14 mouse cellular contexts compared by ENCODE assay signal in genomic region chr5:142443514-142443913, GRCm38 (mm10). TPM values are rescaled to one million over a fixed set of nuclear protein-coding genes. Genes with fewer than 3 reads are reported as not detected.
DNase-seq lines count a peak whose midpoint lies in the region; ATAC-seq and TF ChIP-seq lines count a peak whose summit lies in the region.
"Had no signal": no experiment of that assay in that cellular context is flagged by ENCODE, and none has a peak within 500 bp of the region (broad histone marks: within the 10 kb centered on the region; RNA-seq: fewer than 3 reads in every experiment).

No protein-coding gene starts in this region.

- H3K9ac ChIP-seq in hindbrain, embryonic 14.5 days = no peak overlapping the region
- 0 out of 2 replicates have a peak overlapping the region, but pooled peaks have one; percentile 41 for H3K9ac ChIP-seq in neural tube, embryonic 13.5 days
- no peak overlapping the region for H3K9ac ChIP-seq in neural tube, embryonic 15.5 days (replicated peaks)
- no peak overlapping the region for H3K9ac ChIP-seq in liver, embryonic 16.5 days (ENCODE audit: low read depth, low read length)
- H3K9ac ChIP-seq in stomach, postnatal 0 days (ENCODE audit: low read length) = no peak overlapping the region
- H3K9ac ChIP-seq: hindbrain, embryonic 13.5 days; limb, embryonic 13.5 days had no signal

- DNase-seq in hindbrain, embryonic 10.5 days (ENCODE audit: low spot score) = no peak
- DNase-seq in hindbrain, embryonic 14.5 days (ENCODE audit: low spot score) = no peak
- DNase-seq in stomach, postnatal 0 days (ENCODE audit: low spot score) = no peak
- no peak for DNase-seq in urinary bladder, postnatal 4 days (ENCODE audit: low spot score in 2 of 2)
- DNase-seq in left cerebral cortex, postnatal 4 days = no peak
- DNase-seq: gastrocnemius, postnatal 36 days; thymus, adult 18-20 months had no signal

- no peaks in the 10 kb centered on the region for H3K9me3 ChIP-seq in hindbrain, embryonic 10.5 days
- H3K9me3 ChIP-seq in hindbrain, embryonic 14.5 days (ENCODE audit: control insufficient read depth, low read length) = no peaks in the 10 kb centered on the region
- H3K9me3 ChIP-seq in neural tube, embryonic 13.5 days = no peaks in the 10 kb centered on the region
- H3K9me3 ChIP-seq in neural tube, embryonic 15.5 days (replicated peaks) = no peaks in the 10 kb centered on the region
- H3K9me3 ChIP-seq in liver, embryonic 16.5 days (replicated peaks; ENCODE audit: control insufficient read depth, low read length) = no peaks in the 10 kb centered on the region
- no peaks in the 10 kb centered on the region for H3K9me3 ChIP-seq in stomach, postnatal 0 days (ENCODE audit: control insufficient read depth, low read length)
- H3K9me3 ChIP-seq: forebrain, embryonic 10.5 days; hindbrain, embryonic 13.5 days; limb, embryonic 13.5 days had no signal

- H3K4me1 ChIP-seq in hindbrain, embryonic 10.5 days (replicated peaks) = peaks cover 94% of the 10 kb centered on the region
- peaks cover 35% of the 10 kb centered on the region for H3K4me1 ChIP-seq in hindbrain, embryonic 14.5 days (replicated peaks; ENCODE audit: control insufficient read depth, insufficient read depth, low read length)
- peaks cover 87% of the 10 kb centered on the region for H3K4me1 ChIP-seq in neural tube, embryonic 13.5 days (replicated peaks)
- peaks cover 67% of the 10 kb centered on the region for H3K4me1 ChIP-seq in neural tube, embryonic 15.5 days
- peaks cover 66% of the 10 kb centered on the region for H3K4me1 ChIP-seq in liver, embryonic 16.5 days (ENCODE audit: control insufficient read depth, low read depth, low read length)
- peaks cover 21% of the 10 kb centered on the region for H3K4me1 ChIP-seq in stomach, postnatal 0 days (replicated peaks; ENCODE audit: control insufficient read depth, insufficient read depth)

- no peak overlapping the region for H3K4me2 ChIP-seq in hindbrain, embryonic 14.5 days (replicated peaks)
- no peak overlapping the region for H3K4me2 ChIP-seq in neural tube, embryonic 13.5 days
- no peak overlapping the region for H3K4me2 ChIP-seq in neural tube, embryonic 15.5 days
- H3K4me2 ChIP-seq in liver, embryonic 16.5 days (ENCODE audit: low read depth, low read length) = 0 out of 2 replicates have a peak overlapping the region, but pooled peaks have one; percentile 7
- no peak overlapping the region for H3K4me2 ChIP-seq in stomach, postnatal 0 days (replicated peaks; ENCODE audit: low read depth)
- H3K4me2 ChIP-seq: hindbrain, embryonic 13.5 days; limb, embryonic 13.5 days had no signal

- TF ChIP-seq CTCF in stomach, postnatal 0 days (IDR thresholded peaks at IDR 0.05; ENCODE audit: low read depth) = no peak

- no peak for TF ChIP-seq EP300 in stomach, postnatal 0 days (optimal IDR thresholded peaks at IDR 0.05)

- peak overlapping the region; percentile 77 for H3K27ac ChIP-seq in hindbrain, embryonic 10.5 days
- no peak overlapping the region for H3K27ac ChIP-seq in hindbrain, embryonic 14.5 days
- H3K27ac ChIP-seq in neural tube, embryonic 13.5 days (replicated peaks) = no peak overlapping the region; the same call in 1 of the 2 replicates
- no peak overlapping the region for H3K27ac ChIP-seq in neural tube, embryonic 15.5 days (replicated peaks)
- H3K27ac ChIP-seq in liver, embryonic 16.5 days (ENCODE audit: low read length) = peak overlapping the region; percentile 58
- peak overlapping the region; percentile 63; the same call in 1 of the 2 replicates for H3K27ac ChIP-seq in stomach, postnatal 0 days (replicated peaks)
- H3K27ac ChIP-seq: hindbrain, embryonic 13.5 days; limb, embryonic 13.5 days had no signal

- WGBS in hindbrain, embryonic 10.5 days = 71% methylated on average over 15 of the region's 15 CpGs
- 67% methylated on average over 15 of the region's 15 CpGs for WGBS in hindbrain, embryonic 14.5 days
- 47% methylated on average over 15 of the region's 15 CpGs for WGBS in neural tube, embryonic 13.5 days
- WGBS in neural tube, embryonic 15.5 days = 48% methylated on average over 15 of the region's 15 CpGs
- WGBS in liver, embryonic 16.5 days (ENCODE audit: insufficient replicate concordance) = 44% methylated on average over 15 of the region's 15 CpGs
- 62% methylated on average over 15 of the region's 15 CpGs for WGBS in stomach, postnatal 0 days

- no peaks in the 10 kb centered on the region for H3K27me3 ChIP-seq in hindbrain, embryonic 10.5 days (ENCODE audit: insufficient read depth, poor library complexity, severe bottlenecking)
- no peaks in the 10 kb centered on the region for H3K27me3 ChIP-seq in hindbrain, embryonic 14.5 days (ENCODE audit: control insufficient read depth, insufficient read depth, low read length)
- H3K27me3 ChIP-seq in neural tube, embryonic 13.5 days = no peaks in the 10 kb centered on the region
- H3K27me3 ChIP-seq in neural tube, embryonic 15.5 days (replicated peaks) = no peaks in the 10 kb centered on the region
- H3K27me3 ChIP-seq in liver, embryonic 16.5 days (ENCODE audit: control insufficient read depth, insufficient read depth, low read depth, low read length) = no peaks in the 10 kb centered on the region
- no peaks in the 10 kb centered on the region for H3K27me3 ChIP-seq in stomach, postnatal 0 days (ENCODE audit: control insufficient read depth, insufficient read depth, low read length)
- H3K27me3 ChIP-seq: hindbrain, embryonic 13.5 days; limb, embryonic 13.5 days had no signal

- H3K4me3 ChIP-seq in hindbrain, embryonic 10.5 days = no peak overlapping the region
- no peak overlapping the region for H3K4me3 ChIP-seq in hindbrain, embryonic 14.5 days (replicated peaks; ENCODE audit: low read length)
- no peak overlapping the region for H3K4me3 ChIP-seq in neural tube, embryonic 13.5 days
- H3K4me3 ChIP-seq in neural tube, embryonic 15.5 days (replicated peaks) = no peak overlapping the region
- peak overlapping the region; percentile 16; the same call in 1 of the 2 replicates for H3K4me3 ChIP-seq in liver, embryonic 16.5 days (ENCODE audit: low read depth, low read length)
- H3K4me3 ChIP-seq in stomach, postnatal 0 days (ENCODE audit: low read depth, low read length) = no peak overlapping the region
- H3K4me3 ChIP-seq: forebrain, embryonic 10.5 days; hindbrain, embryonic 13.5 days; limb, embryonic 13.5 days had no signal

- no peak for ATAC-seq in hindbrain, embryonic 14.5 days (ENCODE audit: low FRiP score)
- ATAC-seq in neural tube, embryonic 13.5 days (ENCODE audit: low read depth) = no peak
- no peak for ATAC-seq in neural tube, embryonic 15.5 days (ENCODE audit: low FRiP score)
- ATAC-seq in liver, embryonic 16.5 days (ENCODE audit: low read depth) = no peak
- no peak for ATAC-seq in stomach, postnatal 0 days (ENCODE audit: low FRiP score, low TSS enrichment)
- ATAC-seq: midbrain, embryonic 16.5 days had no signal

- peaks cover 9% of the 10 kb centered on the region; the same call in 1 of the 2 replicates for H3K36me3 ChIP-seq in hindbrain, embryonic 10.5 days
- H3K36me3 ChIP-seq in hindbrain, embryonic 14.5 days (replicated peaks; ENCODE audit: control insufficient read depth, insufficient read depth) = peaks cover 3% of the 10 kb centered on the region; the same call in 1 of the 2 replicates
- H3K36me3 ChIP-seq in neural tube, embryonic 13.5 days = peaks cover 3% of the 10 kb centered on the region; the same call in 1 of the 2 replicates
- H3K36me3 ChIP-seq in neural tube, embryonic 15.5 days = no peaks in the 10 kb centered on the region
- no peaks in the 10 kb centered on the region for H3K36me3 ChIP-seq in liver, embryonic 16.5 days (ENCODE audit: control insufficient read depth, insufficient read depth)
- H3K36me3 ChIP-seq in stomach, postnatal 0 days (ENCODE audit: control insufficient read depth, insufficient read depth, low read length) = no peaks in the 10 kb centered on the region

- intact Hi-C loops in left cerebral cortex, postnatal 4 days (cut with DNase I) = loop anchor here (10.0 kb wide), 3 partner anchors 79 to 1599 kb away; partner anchors contain the start of gene Sdk1

RNA-seq across cellular contexts. Expression of gene Ap5z1, which starts 20.2 kb away (rescaled TPM):
- polyA plus RNA-seq in hindbrain, embryonic 10.5 days (2016; fragmentation: Nextera tagmentation; extraction: Ambion mirVana) = 13.5 and 16.9 TPM in 2 replicates
- 12.6 and 12.9 TPM in 2 replicates for polyA plus RNA-seq in hindbrain, embryonic 14.5 days (2014; fragmentation: Nextera tagmentation; extraction: Ambion mirVana)
- polyA plus RNA-seq in neural tube, embryonic 13.5 days (2015; fragmentation: Nextera tagmentation; extraction: Ambion mirVana) = 10.9 and 14.1 TPM in 2 replicates
- 12.4 and 12.7 TPM in 2 replicates for polyA plus RNA-seq in neural tube, embryonic 15.5 days (2015; fragmentation: Nextera tagmentation; extraction: Ambion mirVana)
- 4.6 and 5.2 TPM in 2 replicates for polyA plus RNA-seq in liver, embryonic 16.5 days (2015; fragmentation: Nextera tagmentation; extraction: Ambion mirVana)
- polyA plus RNA-seq in stomach, postnatal 0 days (2015; fragmentation: Nextera tagmentation; extraction: Ambion mirVana) = 4.2 and 5.0 TPM in 2 replicates
- total RNA-seq in left cerebral cortex, postnatal 4 days (2021) = 10 to 100 TPM; 21.9 to 23.2 TPM

RNA-seq across cellular contexts. Expression of gene Foxk1, which starts 42.2 kb away (rescaled TPM):
- polyA plus RNA-seq in hindbrain, embryonic 10.5 days (2016; fragmentation: Nextera tagmentation; extraction: Ambion mirVana) = 5.2 and 5.5 TPM in 2 replicates
- polyA plus RNA-seq in hindbrain, embryonic 14.5 days (2014; fragmentation: Nextera tagmentation; extraction: Ambion mirVana) = 5.4 and 5.9 TPM in 2 replicates
- polyA plus RNA-seq in neural tube, embryonic 13.5 days (2015; fragmentation: Nextera tagmentation; extraction: Ambion mirVana) = 5.6 and 7.2 TPM in 2 replicates
- polyA plus RNA-seq in neural tube, embryonic 15.5 days (2015; fragmentation: Nextera tagmentation; extraction: Ambion mirVana) = 4.8 and 6.0 TPM in 2 replicates
- 0.85 and 0.97 TPM in 2 replicates for polyA plus RNA-seq in liver, embryonic 16.5 days (2015; fragmentation: Nextera tagmentation; extraction: Ambion mirVana)
- 3.5 and 3.8 TPM in 2 replicates for polyA plus RNA-seq in stomach, postnatal 0 days (2015; fragmentation: Nextera tagmentation; extraction: Ambion mirVana)
- 10 to 100 TPM; 34.5 to 35.6 TPM for total RNA-seq in left cerebral cortex, postnatal 4 days (2021)

Comparison
In these comparisons a context has a peak if more than half of its experiments do, and no peak if none do; other contexts are left out.
1. H3K27ac ChIP-seq: peak in hindbrain, embryonic 10.5 days (single experiment), liver, embryonic 16.5 days (single experiment) and stomach, postnatal 0 days (single experiment); none in hindbrain, embryonic 14.5 days (single experiment), neural tube, embryonic 13.5 days (single experiment) and neural tube, embryonic 15.5 days (single experiment).